Mouse (Mus musculus) left cerebral cortex, postnatal 10 days (tissue): ENCODE measurements around the gene Bcas3. TPM values are rescaled to one million over a fixed set of nuclear protein-coding genes. Genes with fewer than 3 reads are reported as not detected.

ENCODE experiments used
- DNase-seq, 2 experiments: peaks; one replicate each; pipeline ENCODE4 v3.0.0; 2021 to 2022; ENCODE audit warnings: low spot score in 2 of 2, mixed read lengths in 1 of 2; ENCODE audit errors: extremely low spot score in 1 of 2
- intact Hi-C: fragments of 180-260 bp; cut with DNase I; formaldehyde crosslinking; loops from one replicate; pipeline ENCODE4 v1.15.1; 2025
- total RNA-seq, 2 experiments: library from RNA; stranded (reverse); gene quantifications; 2 replicates each; pipeline ENCODE4 v1.2.3; 2021

Bcas3 gene
- total RNA-seq, 2 experiments from 2014 or later: 49.2 to 61.1 TPM

GRCm38 (mm10) chr11:85777950-85778349 is 425.0 kb downstream of the Bcas3 start:
- DNase-seq: no peak
- intact Hi-C loops: no loop called here

- no peak for DNase-seq
- intact Hi-C loops: no loop called here
These were observed 427.3 kb downstream of the Bcas3 start for GRCm38 (mm10) chr11:85780303-85780702.

GRCm38 (mm10) chr11:85786113-85786718 is 433.2 kb downstream of the Bcas3 start:
- intact Hi-C loops: no loop called here
- DNase-seq: peak in 1 of 2 experiments; percentile 40

GRCm38 (mm10) chr11:85789750-85790149 is 436.8 kb downstream of the Bcas3 start:
- intact Hi-C loops: no loop called here
- no peak for DNase-seq

DNA sequence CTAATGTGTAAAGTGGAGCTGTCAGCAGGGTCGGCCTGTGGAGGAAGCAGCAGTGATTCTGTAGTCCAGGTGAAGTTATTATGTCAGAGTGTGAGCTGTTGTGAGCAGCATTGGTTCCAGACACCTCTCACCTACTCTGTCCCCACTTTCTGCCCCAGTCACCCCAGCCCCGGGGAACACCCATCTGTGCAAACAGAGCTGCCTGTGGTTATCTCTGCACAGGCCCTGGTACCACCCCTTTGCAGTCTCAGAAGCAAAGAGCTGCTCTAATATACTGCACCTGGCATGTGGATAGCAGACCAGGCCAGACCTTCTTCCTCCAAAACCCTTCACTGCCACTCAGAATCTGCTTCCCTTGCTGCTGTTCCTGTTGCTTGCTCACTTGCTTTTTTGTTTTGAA is 437.3 kb downstream of the Bcas3 start:
- intact Hi-C loops: no loop called here
- DNase-seq: no peak

DNA sequence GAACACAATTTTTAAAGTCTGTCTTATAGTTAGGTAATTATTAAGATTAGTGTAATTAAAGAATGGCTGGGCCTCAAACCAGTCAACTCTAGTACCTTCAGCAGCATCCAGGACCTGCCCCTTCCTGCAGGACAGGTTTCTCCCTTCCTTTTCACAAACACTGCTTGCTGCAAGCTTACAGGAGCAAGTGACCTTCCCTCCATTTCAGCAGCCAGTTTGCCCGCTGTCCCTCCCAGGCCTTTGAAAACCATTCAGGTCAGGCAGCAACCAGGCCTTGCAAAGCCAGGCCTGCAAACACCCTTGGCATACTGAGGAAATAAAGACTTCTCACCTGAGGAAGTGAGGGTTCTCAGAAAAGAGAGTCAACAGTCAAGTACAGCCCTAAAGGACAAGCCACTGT is 438.2 kb downstream of the Bcas3 start:
- intact Hi-C loops: no loop called here

GRCm38 (mm10) chr11:85792534-85793215 is 439.7 kb downstream of the Bcas3 start:
- DNase-seq: no peak
- intact Hi-C loops: no loop called here

More for the DNA sequence above, 438.2 kb downstream of the Bcas3 start:
- no peak for DNase-seq

DNA sequence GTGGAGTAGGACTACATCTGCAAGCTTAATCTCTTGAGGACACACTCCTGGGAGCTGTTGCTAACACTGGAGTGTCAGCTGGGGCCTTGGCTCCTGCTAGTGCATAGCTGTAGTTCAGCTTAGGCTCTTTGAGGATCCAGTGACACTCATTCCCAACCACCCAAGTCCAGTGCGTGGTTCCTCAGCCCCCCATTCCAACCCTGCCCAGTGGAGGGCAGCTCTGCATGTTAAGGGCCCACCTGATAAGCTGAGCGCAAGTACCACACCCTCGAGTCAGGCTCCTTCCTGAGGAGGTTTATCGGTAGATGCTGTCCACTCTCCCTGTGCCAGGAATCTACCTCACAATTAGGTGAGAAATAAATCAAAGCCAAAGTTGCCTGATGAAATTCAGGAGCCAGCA is 446.5 kb downstream of the Bcas3 start:
- DNase-seq: no peak
- intact Hi-C loops: no loop called here

DNA sequence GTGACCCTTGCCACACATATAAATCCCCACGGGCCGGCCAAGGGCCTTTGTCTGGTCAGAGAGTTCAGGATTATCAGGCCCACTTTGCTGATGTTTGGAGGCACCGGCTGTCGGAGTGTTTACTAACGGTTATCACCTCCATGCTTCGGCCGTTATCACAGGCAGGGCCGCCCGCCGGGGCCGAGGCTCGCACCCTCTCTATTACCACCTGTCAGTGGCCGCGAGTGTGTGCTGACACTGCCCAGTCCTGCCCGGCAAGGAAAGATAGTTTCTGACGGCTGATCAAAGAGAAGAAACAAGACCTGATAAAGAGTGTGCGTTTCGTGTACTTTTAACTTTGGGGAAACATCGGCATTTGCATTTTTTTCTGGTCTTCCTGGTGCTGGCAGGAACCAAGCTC is 446.9 kb downstream of the Bcas3 start:
- intact Hi-C loops: no loop called here
- no peak for DNase-seq

- intact Hi-C loops: no loop called here
- DNase-seq: no peak
These were observed 447.4 kb downstream of the Bcas3 start for GRCm38 (mm10) chr11:85800380-85800779.

GRCm38 (mm10) chr11:85804048-85804447 is 451.1 kb downstream of the Bcas3 start:
- no peak for DNase-seq
- intact Hi-C loops: no loop called here

DNA sequence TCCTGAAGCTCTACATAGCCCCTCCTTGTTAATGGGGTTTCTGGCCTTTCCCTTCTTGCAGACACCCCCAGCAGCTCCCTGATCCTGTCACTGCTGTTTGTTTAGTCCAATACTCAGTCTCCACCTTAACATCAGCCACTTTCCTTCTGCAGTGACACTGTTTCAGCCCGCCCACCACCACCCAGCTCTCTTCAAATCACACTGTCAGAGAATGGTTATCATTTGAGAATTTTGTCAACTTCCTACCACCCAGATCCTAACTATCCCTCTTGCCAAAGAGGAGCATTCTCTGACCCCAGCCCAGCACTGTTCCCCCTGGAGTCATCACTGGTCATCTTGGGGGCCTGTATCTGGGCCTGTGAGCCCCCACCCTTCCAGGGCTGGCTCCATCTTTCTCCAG is 452.8 kb downstream of the Bcas3 start:
- DNase-seq: no peak
- intact Hi-C loops: no loop called here

GRCm38 (mm10) chr11:85807353-85807752 is 454.4 kb downstream of the Bcas3 start:
- DNase-seq: no peak
- intact Hi-C loops: no loop called here

DNA sequence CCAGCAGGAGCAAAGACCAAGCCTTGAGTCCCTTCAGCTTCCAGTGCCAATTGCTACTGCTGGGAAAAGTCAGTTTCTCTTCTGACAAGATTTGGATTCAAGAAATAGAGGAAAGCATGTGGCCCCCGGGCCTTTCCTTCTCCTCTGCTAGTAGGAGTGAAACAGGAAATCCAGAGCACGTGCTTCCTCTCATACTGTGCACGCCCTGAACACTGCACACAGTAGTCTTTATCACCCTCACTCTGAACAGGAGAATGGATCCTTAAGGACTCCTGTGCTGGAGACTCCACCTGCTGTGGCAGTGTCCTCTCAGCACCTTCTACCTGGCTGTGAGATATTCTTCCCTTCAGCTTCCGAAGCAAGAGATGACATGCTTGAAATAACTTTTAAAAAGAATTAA is 458.3 kb downstream of the Bcas3 start:
- intact Hi-C loops: no loop called here
- DNase-seq: no peak

- intact Hi-C loops: no loop called here
- no peak for DNase-seq
These were observed 458.7 kb downstream of the Bcas3 start for GRCm38 (mm10) chr11:85811676-85812075.

GRCm38 (mm10) chr11:85812201-85812966 is 459.4 kb downstream of the Bcas3 start:
- intact Hi-C loops: no loop called here
- DNase-seq: no peak

DNA sequence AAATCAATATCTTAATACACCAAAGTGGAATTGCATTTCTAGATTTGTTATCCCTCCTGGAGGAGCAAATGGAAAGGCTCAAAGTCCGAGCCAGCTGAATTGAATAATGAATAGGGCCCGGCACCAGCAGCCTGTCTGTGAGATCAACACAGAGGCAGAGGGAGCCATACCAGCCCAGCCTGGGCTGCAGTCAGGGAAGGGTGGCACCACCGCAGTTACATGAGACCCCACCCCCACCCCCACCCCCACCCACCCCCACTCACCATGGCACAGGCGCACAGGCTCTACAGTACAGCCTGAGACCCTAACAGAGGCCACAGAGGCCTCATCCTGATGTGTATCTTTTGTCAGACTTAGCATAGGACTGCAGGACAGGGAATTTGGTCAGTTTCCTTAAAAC is 461.7 kb downstream of the Bcas3 start:
- intact Hi-C loops: no loop called here
- DNase-seq: no peak

- DNase-seq: no peak
- intact Hi-C loops: no loop called here
These were observed 463.5 kb downstream of the Bcas3 start for GRCm38 (mm10) chr11:85816471-85816870.

- no peak for DNase-seq
- intact Hi-C loops: no loop called here
These were observed 465.4 kb downstream of the Bcas3 start for GRCm38 (mm10) chr11:85818401-85818800.

DNA sequence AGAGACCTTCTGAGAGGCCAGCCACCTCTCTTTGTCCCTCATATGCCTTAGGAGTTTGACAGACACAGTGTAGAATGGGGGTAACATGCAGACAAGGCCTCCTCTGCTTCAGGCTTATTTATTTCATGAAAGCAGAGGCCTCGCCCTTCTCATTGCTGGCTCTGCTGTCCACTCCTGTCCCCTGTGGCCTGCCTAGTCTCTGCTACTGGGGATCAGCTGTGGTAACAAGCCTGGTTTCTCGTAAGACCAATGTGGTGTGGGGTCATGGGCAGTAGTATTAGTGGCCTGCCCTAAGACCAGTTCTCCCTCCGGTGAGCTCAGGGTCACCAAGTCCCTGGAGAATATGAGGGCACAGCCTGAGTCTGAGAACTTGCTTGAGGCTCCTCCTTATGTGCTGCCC is 468.0 kb downstream of the Bcas3 start:
- intact Hi-C loops: no loop called here
- no peak for DNase-seq
